Mouse (Mus musculus): ENCODE measurements around the gene Arid4a. TPM values are rescaled to one million over a fixed set of nuclear protein-coding genes. Genes with fewer than 3 reads are reported as not detected.
A peak's percentile ranks its signal among the peaks of the same experiment; 100 is the strongest.

Gene Arid4a
- polyA plus RNA-seq, 1 experiment from 2014 or later: 43.4 TPM

- H3K9ac ChIP-seq (replicated peaks; ENCODE audit: low read depth, low read length): no peak overlapping the region
- no peaks in the 10 kb centered on the region for H3K4me1 ChIP-seq (ENCODE audit: control insufficient read depth, insufficient read depth, low read length)
- H3K36me3 ChIP-seq (ENCODE audit: control insufficient read depth, insufficient read depth, low read length): peaks cover 49% of the 10 kb centered on the region
- ATAC-seq (ENCODE audit: insufficient number of reproducible peaks, insufficient read depth, low FRiP score, low read depth): no peak
- H3K4me3 ChIP-seq (ENCODE audit: low read depth, low read length): no peak overlapping the region
- H3K4me2 ChIP-seq (replicated peaks; ENCODE audit: low read depth, low read length): no peak overlapping the region
- no peaks in the 10 kb centered on the region for H3K27me3 ChIP-seq (ENCODE audit: control insufficient read depth, insufficient read depth, low read length)
- WGBS: 100% methylated on average over 1 of the region's 1 CpGs
- no peaks in the 10 kb centered on the region for H3K9me3 ChIP-seq (ENCODE audit: control insufficient read depth, low read depth, low read length)
- H3K27ac ChIP-seq (ENCODE audit: low read length): no peak overlapping the region
Measured at GRCm38 (mm10) chr12:71042451-71042850, 26.7 kb downstream of the Arid4a start.

- H3K9me3 ChIP-seq (ENCODE audit: control insufficient read depth, low read depth, low read length): no peaks in the 10 kb centered on the region
- peaks cover 41% of the 10 kb centered on the region for H3K36me3 ChIP-seq (ENCODE audit: control insufficient read depth, insufficient read depth, low read length)
- H3K27me3 ChIP-seq (ENCODE audit: control insufficient read depth, insufficient read depth, low read length): no peaks in the 10 kb centered on the region
- no peaks in the 10 kb centered on the region for H3K4me1 ChIP-seq (ENCODE audit: control insufficient read depth, insufficient read depth, low read length)
- H3K27ac ChIP-seq (ENCODE audit: low read length): no peak overlapping the region
- no peak overlapping the region for H3K9ac ChIP-seq (replicated peaks; ENCODE audit: low read depth, low read length)
- no peak overlapping the region for H3K4me3 ChIP-seq (ENCODE audit: low read depth, low read length)
- ATAC-seq (ENCODE audit: insufficient number of reproducible peaks, insufficient read depth, low FRiP score, low read depth): no peak
- H3K4me2 ChIP-seq (replicated peaks; ENCODE audit: low read depth, low read length): no peak overlapping the region
- WGBS: 92% methylated on average over 3 of the region's 3 CpGs
Measured at GRCm38 (mm10) chr12:71043571-71043970, 27.8 kb downstream of the Arid4a start.

DNA sequence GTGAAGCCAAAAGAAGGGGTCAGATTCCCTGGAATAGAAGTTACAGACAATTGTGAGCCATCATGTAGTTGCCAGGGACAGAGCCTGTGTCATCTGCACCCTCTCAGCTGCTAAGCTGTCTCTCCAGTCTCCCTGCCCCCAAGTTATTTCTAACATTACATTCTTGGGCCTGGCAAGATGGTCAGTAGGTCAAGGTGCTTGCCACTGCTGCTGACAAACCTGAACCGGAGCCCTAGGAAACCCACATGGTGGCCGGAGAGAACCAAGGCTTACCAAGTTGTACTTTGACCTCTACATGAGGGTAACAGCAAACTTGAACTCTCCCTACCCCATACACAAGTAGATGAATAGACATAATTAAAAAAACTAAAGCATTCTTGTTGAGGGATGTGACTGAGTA is 28.7 kb downstream of the Arid4a start:
- Histone ChIP-seq H3K4me1 (ENCODE audit: control insufficient read depth, insufficient read depth, low read length) (no peaks in the 10 kb centered on the region), H3K4me3 (ENCODE audit: low read depth, low read length) (no peak overlapping the region), H3K9ac (replicated peaks; ENCODE audit: low read depth, low read length) (no peak overlapping the region), H3K9me3 (ENCODE audit: control insufficient read depth, low read depth, low read length) (no peaks in the 10 kb centered on the region), H3K27ac (ENCODE audit: low read length) (no peak overlapping the region), H3K4me2 (replicated peaks; ENCODE audit: low read depth, low read length) (no peak overlapping the region), H3K36me3 (ENCODE audit: control insufficient read depth, insufficient read depth, low read length) (peaks cover 33% of the 10 kb centered on the region), H3K27me3 (ENCODE audit: control insufficient read depth, insufficient read depth, low read length) (no peaks in the 10 kb centered on the region)
- 94% methylated on average over 2 of the region's 2 CpGs for WGBS
- ATAC-seq (ENCODE audit: insufficient number of reproducible peaks, insufficient read depth, low FRiP score, low read depth): no peak

DNA sequence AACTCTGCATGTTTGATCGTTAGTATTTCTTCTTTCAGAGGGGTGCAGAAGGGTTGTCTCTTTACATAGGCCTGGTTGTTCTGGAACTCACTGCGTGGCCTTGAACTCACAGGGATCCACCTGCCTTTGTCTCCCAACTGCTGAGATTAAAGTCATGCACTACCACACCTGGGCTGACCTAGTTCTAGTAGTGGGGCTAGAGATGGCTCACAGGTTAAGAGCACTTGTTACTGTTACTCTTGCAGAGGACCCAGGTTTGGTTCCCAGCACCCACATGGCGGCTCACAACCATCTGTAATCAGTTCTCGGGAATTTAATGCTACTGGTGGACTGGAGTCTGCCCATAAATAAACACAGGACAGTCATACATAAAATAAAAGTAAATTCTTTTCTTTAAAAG is 30.7 kb downstream of the Arid4a start:
- no peaks in the 10 kb centered on the region for H3K27me3 ChIP-seq (ENCODE audit: control insufficient read depth, insufficient read depth, low read length)
- no peaks in the 10 kb centered on the region for H3K9me3 ChIP-seq (ENCODE audit: control insufficient read depth, low read depth, low read length)
- H3K36me3 ChIP-seq (ENCODE audit: control insufficient read depth, insufficient read depth, low read length): peaks cover 20% of the 10 kb centered on the region
- H3K9ac ChIP-seq (replicated peaks; ENCODE audit: low read depth, low read length): no peak overlapping the region
- H3K27ac ChIP-seq (ENCODE audit: low read length): no peak overlapping the region
- ATAC-seq (ENCODE audit: insufficient number of reproducible peaks, insufficient read depth, low FRiP score, low read depth): no peak
- WGBS: 94% methylated on average over 4 of the region's 4 CpGs
- no peak overlapping the region for H3K4me3 ChIP-seq (ENCODE audit: low read depth, low read length)
- no peak overlapping the region for H3K4me2 ChIP-seq (replicated peaks; ENCODE audit: low read depth, low read length)
- no peaks in the 10 kb centered on the region for H3K4me1 ChIP-seq (ENCODE audit: control insufficient read depth, insufficient read depth, low read length)

- H3K27me3 ChIP-seq (ENCODE audit: control insufficient read depth, insufficient read depth, low read length): no peaks in the 10 kb centered on the region
- ATAC-seq (ENCODE audit: insufficient number of reproducible peaks, insufficient read depth, low FRiP score, low read depth): peak; percentile 56; the same call in 1 of the 2 replicates
- 56% methylated on average over 8 of the region's 8 CpGs for WGBS
Measured at GRCm38 (mm10) chr12:71047473-71048078, 31.8 kb downstream of the Arid4a start.

GRCm38 (mm10) chr12:71048117-71048516 is 32.3 kb downstream of the Arid4a start:
- Histone ChIP-seq H3K4me3 (ENCODE audit: low read depth, low read length) (peak overlapping the region; percentile 13; the same call in 1 of the 2 replicates), H3K4me2 (replicated peaks; ENCODE audit: low read depth, low read length) (peak overlapping the region; percentile 38), H3K4me1 (ENCODE audit: control insufficient read depth, insufficient read depth, low read length) (no peaks in the 10 kb centered on the region), H3K9me3 (ENCODE audit: control insufficient read depth, low read depth, low read length) (no peaks in the 10 kb centered on the region), H3K36me3 (ENCODE audit: control insufficient read depth, insufficient read depth, low read length) (peaks cover 17% of the 10 kb centered on the region), H3K27ac (ENCODE audit: low read length) (peak overlapping the region; percentile 73), H3K27me3 (ENCODE audit: control insufficient read depth, insufficient read depth, low read length) (no peaks in the 10 kb centered on the region), H3K9ac (replicated peaks; ENCODE audit: low read depth, low read length) (no peak overlapping the region; the same call in 1 of the 2 replicates)
- ATAC-seq (ENCODE audit: insufficient number of reproducible peaks, insufficient read depth, low FRiP score, low read depth): peak; percentile 87; the same call in 1 of the 2 replicates
- WGBS: 9% methylated on average over 7 of the region's 7 CpGs

More at GRCm38 (mm10) chr12:71047473-71048078, 31.8 kb downstream of the Arid4a start:
- no peak overlapping the region; the same call in 1 of the 2 replicates for H3K9ac ChIP-seq (replicated peaks; ENCODE audit: low read depth, low read length)
- H3K4me2 ChIP-seq (replicated peaks; ENCODE audit: low read depth, low read length): peak overlapping the region; percentile 38
- H3K4me1 ChIP-seq (ENCODE audit: control insufficient read depth, insufficient read depth, low read length): no peaks in the 10 kb centered on the region
- peak overlapping the region; percentile 13; the same call in 1 of the 2 replicates for H3K4me3 ChIP-seq (ENCODE audit: low read depth, low read length)
- peak overlapping the region; percentile 73 for H3K27ac ChIP-seq (ENCODE audit: low read length)
- peaks cover 17% of the 10 kb centered on the region for H3K36me3 ChIP-seq (ENCODE audit: control insufficient read depth, insufficient read depth, low read length)
- no peaks in the 10 kb centered on the region for H3K9me3 ChIP-seq (ENCODE audit: control insufficient read depth, low read depth, low read length)

DNA sequence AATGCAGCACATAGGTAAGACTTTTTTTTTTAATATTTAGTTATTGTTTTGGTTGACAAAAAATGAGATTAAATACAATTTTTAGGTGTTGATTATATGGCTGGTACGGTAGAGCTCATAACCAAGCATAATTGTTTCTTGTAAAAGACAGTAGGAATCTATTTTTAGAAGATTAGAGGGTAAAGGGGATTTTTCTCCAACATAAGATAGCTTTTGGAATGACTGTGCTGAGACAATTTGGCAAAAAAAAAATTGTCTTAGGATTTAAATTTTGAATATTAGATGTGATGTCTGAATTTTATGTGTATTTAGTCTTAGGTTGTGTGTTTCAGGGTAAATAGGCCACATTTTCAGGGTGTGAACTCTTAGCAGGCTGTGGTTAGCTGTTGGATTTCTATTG is 32.8 kb downstream of the Arid4a start:
- Histone ChIP-seq H3K4me1 (ENCODE audit: control insufficient read depth, insufficient read depth, low read length) (no peaks in the 10 kb centered on the region), H3K27me3 (ENCODE audit: control insufficient read depth, insufficient read depth, low read length) (no peaks in the 10 kb centered on the region), H3K4me2 (replicated peaks; ENCODE audit: low read depth, low read length) (peak overlapping the region; percentile 38), H3K4me3 (ENCODE audit: low read depth, low read length) (no peak overlapping the region), H3K27ac (ENCODE audit: low read length) (peak overlapping the region; percentile 73), H3K9ac (replicated peaks; ENCODE audit: low read depth, low read length) (no peak overlapping the region), H3K36me3 (ENCODE audit: control insufficient read depth, insufficient read depth, low read length) (peaks cover 16% of the 10 kb centered on the region), H3K9me3 (ENCODE audit: control insufficient read depth, low read depth, low read length) (no peaks in the 10 kb centered on the region)
- 51% methylated on average over 1 of the region's 1 CpGs for WGBS
- no peak for ATAC-seq (ENCODE audit: insufficient number of reproducible peaks, insufficient read depth, low FRiP score, low read depth)

DNA sequence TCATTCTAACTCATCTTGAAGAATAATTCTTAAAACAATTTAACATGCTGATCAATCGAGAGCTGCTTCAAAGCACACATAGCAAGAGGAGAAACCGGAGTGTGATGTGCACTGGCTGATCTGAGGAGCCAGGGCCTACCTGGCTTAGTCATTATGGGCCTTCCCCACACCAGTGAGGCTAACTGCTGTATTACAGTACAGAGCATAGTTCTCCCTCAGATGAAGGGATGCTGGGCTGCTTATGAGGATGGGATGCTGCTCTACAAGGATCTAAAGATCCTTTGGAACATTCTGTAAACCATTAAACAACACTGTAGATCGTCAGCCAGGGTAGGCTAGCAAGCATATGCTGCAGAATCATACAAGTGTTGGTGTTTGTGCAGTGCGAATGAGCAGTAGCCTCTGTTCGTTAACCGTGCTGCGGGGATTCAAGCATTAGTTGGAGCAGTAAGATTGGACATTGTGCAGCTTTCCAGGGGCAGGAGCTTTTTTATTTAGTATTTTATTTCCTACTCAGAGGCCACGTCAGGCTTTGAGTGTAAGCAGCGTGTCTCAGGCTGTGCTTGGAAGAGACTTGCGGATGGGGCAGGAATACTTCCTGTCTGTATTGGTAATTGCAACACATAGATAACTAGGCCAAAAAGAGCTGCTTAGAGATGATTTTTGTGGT is 33.9 kb downstream of the Arid4a start:
- Histone ChIP-seq H3K27me3 (ENCODE audit: control insufficient read depth, insufficient read depth, low read length) (no peaks in the 10 kb centered on the region), H3K4me3 (ENCODE audit: low read depth, low read length) (no peak overlapping the region), H3K27ac (ENCODE audit: low read length) (no peak overlapping the region), H3K9ac (replicated peaks; ENCODE audit: low read depth, low read length) (no peak overlapping the region), H3K4me2 (replicated peaks; ENCODE audit: low read depth, low read length) (no peak overlapping the region), H3K9me3 (ENCODE audit: control insufficient read depth, low read depth, low read length) (no peaks in the 10 kb centered on the region), H3K36me3 (ENCODE audit: control insufficient read depth, insufficient read depth, low read length) (peaks cover 10% of the 10 kb centered on the region), H3K4me1 (ENCODE audit: control insufficient read depth, insufficient read depth, low read length) (no peaks in the 10 kb centered on the region)
- WGBS: 86% methylated on average over 10 of the region's 10 CpGs
- ATAC-seq (ENCODE audit: insufficient number of reproducible peaks, insufficient read depth, low FRiP score, low read depth): no peak

Data from stomach, embryonic 14.5 days (tissue).